Mouse (Mus musculus): ENCODE results near the gene Sox15. TPM values are rescaled to one million over a fixed set of nuclear protein-coding genes. Genes with fewer than 3 reads are reported as not detected.

Gene Sox15
- polyA plus RNA-seq, 2 experiments, result not detected

DNA sequence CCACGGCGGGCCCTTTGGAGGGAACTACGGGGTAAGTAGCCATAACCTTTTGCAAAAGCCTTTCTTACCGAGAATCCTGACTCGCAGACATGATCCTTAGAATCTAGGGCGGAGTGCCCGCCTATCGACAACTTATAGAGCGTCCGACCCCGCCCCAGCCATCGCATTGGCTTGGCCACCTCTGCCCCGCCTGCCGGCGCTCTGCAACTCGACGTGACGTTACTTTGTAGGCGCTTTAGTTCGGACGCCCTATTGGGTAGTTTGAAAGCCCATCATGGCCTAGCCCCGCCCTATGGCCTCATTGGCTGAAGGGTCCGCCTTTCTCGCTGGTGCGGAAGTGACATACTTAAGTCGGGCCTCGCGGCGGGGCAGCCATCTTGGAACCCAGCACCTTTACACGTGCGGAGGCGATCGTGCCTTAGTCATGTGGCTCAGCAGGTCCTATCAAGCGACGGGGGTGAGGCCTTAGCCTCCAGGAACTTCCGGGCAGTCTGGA, 17.1 kb downstream of the Sox15 start, which contains the start of gene Eif4a1:
Eif4a1 (minus strand) TSS at position 213 of the 496 bp plus-strand sequence.
- Histone ChIP-seq H3K4me3 (ENCODE audit: insufficient read depth in 1 of 2, low read depth in 2 of 2, low read length in 2 of 2) (peak within 1 kb of the TSS; percentile 77 to 94), H3K27ac (peak within 1 kb of the TSS; percentile 97), H3K4me1 (replicated peaks; ENCODE audit: control insufficient read depth in 2 of 2, insufficient read depth in 2 of 2, low read length in 1 of 2) (peaks cover 13 to 17% of the 10 kb centered on the region in 2 experiments), H3K9me3 (ENCODE audit: control insufficient read depth, low read length) (no peaks in the 10 kb centered on the region), H3K4me2 (ENCODE audit: low read depth) (peak within 1 kb of the TSS; percentile 97), H3K27me3 (ENCODE audit: control insufficient read depth, insufficient read depth, low read length) (no peaks in the 10 kb centered on the region), H3K36me3 (replicated peaks; ENCODE audit: control insufficient read depth, insufficient read depth, low read depth) (peaks cover 63% of the 10 kb centered on the region), H3K9ac (replicated peaks) (peak within 1 kb of the TSS; percentile 99)
- WGBS (ENCODE audit: insufficient replicate concordance), result under 1% methylated on average over 36 of the region's 36 CpGs
- DNase-seq (ENCODE audit: low read depth in 3 of 3, low spot score in 3 of 3) (peak; percentile 100), ATAC-seq (ENCODE audit: insufficient read depth) (peak; percentile 95)
- TF ChIP-seq CTCF (IDR thresholded peaks at IDR 0.05; ENCODE audit: low read depth) (0 out of 2 replicates have a peak, but pooled peaks have one; percentile 27), EP300 (IDR thresholded peaks at IDR 0.05; ENCODE audit: low read depth) (no peak)

GRCm38 (mm10) chr11:69679144-69679543, 24.0 kb downstream of the Sox15 start:
- no peak overlapping the region for H3K9ac ChIP-seq (replicated peaks)
- H3K27ac ChIP-seq, result no peak overlapping the region
- peaks cover 8 to 11% of the 10 kb centered on the region in 2 experiments; a peak in 3 of 4 replicates for H3K4me1 ChIP-seq (replicated peaks; ENCODE audit: control insufficient read depth in 2 of 2, insufficient read depth in 2 of 2, low read length in 1 of 2)
- peaks cover 26% of the 10 kb centered on the region for H3K36me3 ChIP-seq (replicated peaks; ENCODE audit: control insufficient read depth, insufficient read depth, low read depth)
- DNase-seq (ENCODE audit: low read depth in 3 of 3, low spot score in 3 of 3) (no peak), ATAC-seq (ENCODE audit: insufficient read depth) (no peak)
- WGBS (ENCODE audit: insufficient replicate concordance), result 88% methylated on average over 2 of the region's 2 CpGs
- H3K4me2 ChIP-seq (ENCODE audit: low read depth), result no peak overlapping the region
- H3K27me3 ChIP-seq (ENCODE audit: control insufficient read depth, insufficient read depth, low read length), result no peaks in the 10 kb centered on the region
- no peak overlapping the region for H3K4me3 ChIP-seq (ENCODE audit: insufficient read depth in 1 of 2, low read depth in 2 of 2, low read length in 2 of 2)
- H3K9me3 ChIP-seq (ENCODE audit: control insufficient read depth, low read length), result no peaks in the 10 kb centered on the region
- TF ChIP-seq CTCF (IDR thresholded peaks at IDR 0.05; ENCODE audit: low read depth) (no peak), EP300 (IDR thresholded peaks at IDR 0.05; ENCODE audit: low read depth) (no peak)

- H3K36me3 ChIP-seq (replicated peaks; ENCODE audit: control insufficient read depth, insufficient read depth, low read depth), result peaks cover 22% of the 10 kb centered on the region
- H3K4me1 ChIP-seq (replicated peaks; ENCODE audit: control insufficient read depth in 2 of 2, insufficient read depth in 2 of 2, low read length in 1 of 2), result peaks cover 8 to 11% of the 10 kb centered on the region in 2 experiments; a peak in 3 of 4 replicates
- peak overlapping the region; percentile 80 for H3K9ac ChIP-seq (replicated peaks)
- 83% methylated on average over 30 of the region's 30 CpGs for WGBS (ENCODE audit: insufficient replicate concordance)
- TF ChIP-seq EP300 (IDR thresholded peaks at IDR 0.05; ENCODE audit: low read depth), result no peak
- 0 out of 2 replicates have a peak, but pooled peaks have one; percentile 3 for TF ChIP-seq CTCF (IDR thresholded peaks at IDR 0.05; ENCODE audit: low read depth)
- no peaks in the 10 kb centered on the region for H3K27me3 ChIP-seq (ENCODE audit: control insufficient read depth, insufficient read depth, low read length)
- H3K27ac ChIP-seq, result no peak overlapping the region
- no peak for DNase-seq (ENCODE audit: low read depth in 3 of 3, low spot score in 3 of 3)
- peak overlapping the region in 1 of 2 experiments; percentile 82; a peak in 2 of 4 replicates for H3K4me3 ChIP-seq (ENCODE audit: insufficient read depth in 1 of 2, low read depth in 2 of 2, low read length in 2 of 2)
- no peaks in the 10 kb centered on the region for H3K9me3 ChIP-seq (ENCODE audit: control insufficient read depth, low read length)
- peak overlapping the region; percentile 93 for H3K4me2 ChIP-seq (ENCODE audit: low read depth)
- ATAC-seq (ENCODE audit: insufficient read depth), result no peak
Observed at GRCm38 (mm10) chr11:69680136-69680855, 25.2 kb downstream of the Sox15 start.

DNA sequence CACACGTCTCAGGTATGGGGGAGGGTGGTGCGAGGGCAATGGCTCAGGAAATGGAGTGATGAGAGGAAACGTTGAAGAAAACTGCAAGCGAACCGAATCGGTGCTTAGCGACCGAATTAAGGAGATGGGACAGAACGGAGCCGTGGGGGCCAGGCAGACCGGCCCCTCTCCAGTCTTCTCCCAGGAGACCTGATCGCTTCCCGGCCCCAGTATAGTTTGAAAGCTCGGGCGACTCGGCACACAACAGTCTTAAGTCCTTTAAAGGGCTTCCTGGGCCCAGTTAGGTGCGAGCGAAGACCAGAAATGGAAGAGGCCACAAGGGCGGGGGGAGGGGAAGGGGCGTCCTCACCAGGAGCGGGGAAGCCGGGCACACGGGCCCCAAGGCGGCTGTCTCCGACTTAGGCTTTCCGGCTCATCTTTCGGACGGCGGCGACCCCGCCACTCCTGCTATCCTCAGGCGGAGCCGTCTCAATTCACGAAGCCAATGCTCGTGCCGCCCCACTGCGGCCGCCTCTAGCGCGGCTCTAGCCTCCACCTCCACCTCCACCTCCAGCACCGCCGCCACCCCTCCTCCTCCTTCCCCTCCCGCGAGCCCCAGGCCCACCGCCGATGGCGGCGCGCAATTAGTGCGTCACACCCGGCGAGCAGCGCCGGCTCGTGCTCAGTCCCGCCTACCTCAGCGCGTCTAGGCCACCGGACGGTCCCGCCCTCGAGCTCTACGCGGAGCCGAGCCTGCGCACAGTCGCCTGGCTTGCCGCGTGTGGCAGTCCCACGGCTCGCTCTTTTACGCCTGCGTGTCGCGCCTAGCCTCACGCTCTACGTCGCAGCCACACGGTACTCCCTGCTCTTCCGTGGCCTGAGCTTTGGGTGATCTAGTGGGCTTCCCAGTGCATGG, 26.4 kb downstream of the Sox15 start, which contains the start of gene Senp3:
Senp3 (minus strand) TSS at position 771 of the 895 bp plus-strand sequence.
- TF ChIP-seq CTCF (IDR thresholded peaks at IDR 0.05; ENCODE audit: low read depth) (0 out of 2 replicates have a peak, but pooled peaks have one; percentile 19), EP300 (IDR thresholded peaks at IDR 0.05; ENCODE audit: low read depth) (no peak)
- Histone ChIP-seq H3K36me3 (replicated peaks; ENCODE audit: control insufficient read depth, insufficient read depth, low read depth) (peaks cover 10% of the 10 kb centered on the region), H3K27me3 (ENCODE audit: control insufficient read depth, insufficient read depth, low read length) (no peaks in the 10 kb centered on the region), H3K4me2 (ENCODE audit: low read depth) (peak within 1 kb of the TSS; percentile 93), H3K27ac (peak within 1 kb of the TSS; percentile 88), H3K9ac (replicated peaks) (peak within 1 kb of the TSS; percentile 80), H3K4me1 (replicated peaks; ENCODE audit: control insufficient read depth in 2 of 2, insufficient read depth in 2 of 2, low read length in 1 of 2) (peaks cover 8 to 18% of the 10 kb centered on the region in 2 experiments; a peak in 3 of 4 replicates), H3K9me3 (ENCODE audit: control insufficient read depth, low read length) (no peaks in the 10 kb centered on the region), H3K4me3 (ENCODE audit: insufficient read depth in 1 of 2, low read depth in 2 of 2, low read length in 2 of 2) (peak within 1 kb of the TSS; percentile 73 to 82)
- under 1% methylated on average over 75 of the region's 80 CpGs for WGBS (ENCODE audit: insufficient replicate concordance)
- DNase-seq (ENCODE audit: low read depth in 3 of 3, low spot score in 3 of 3), result peak; percentile 86 to 88 (median 88)
- peak; percentile 97 for ATAC-seq (ENCODE audit: insufficient read depth)
